Mouse (Mus musculus): ENCODE measurements at regions not wholly inside any gene's neighbourhood (a gene's known extent, or its start where the extent isn't known, plus 50 kb on each side); places are given as distances from the start of the nearest gene placed in this dataset.
"Not testable (repeated sequence)": the region's sequence is repeated elsewhere in the genome, so short reads cannot be mapped to it uniquely, and the experiment has no call there.

DNA sequence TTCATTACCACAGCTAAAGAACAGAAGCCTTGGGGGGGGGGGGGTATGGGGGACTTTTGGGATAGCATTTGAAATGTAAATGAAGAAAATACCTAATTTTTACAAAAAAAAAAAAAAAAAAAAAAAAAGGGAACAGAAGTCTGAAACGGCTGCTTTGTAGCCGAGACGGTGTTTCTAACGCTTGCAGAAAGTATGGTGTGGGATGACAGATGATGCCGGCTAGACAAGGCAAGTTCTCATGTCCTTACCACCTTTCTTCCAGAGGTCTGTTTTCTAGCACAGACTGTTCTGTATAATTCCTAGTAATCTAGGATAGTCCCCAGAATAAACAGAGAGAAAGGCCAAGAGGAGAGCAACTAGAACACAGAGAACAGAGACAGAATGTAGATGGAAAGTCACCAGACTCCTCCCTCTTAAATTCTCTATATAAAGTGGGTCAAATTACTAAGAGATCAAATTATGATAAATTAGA is 67.2 kb upstream of the Chd2 start:
- DNase-seq (ENCODE audit: low spot score) = no peak

- no peak for DNase-seq (ENCODE audit: low spot score)
Observed at GRCm38 (mm10) chr7:73608070-73608803, 66.6 kb upstream of the Chd2 start.

DNA sequence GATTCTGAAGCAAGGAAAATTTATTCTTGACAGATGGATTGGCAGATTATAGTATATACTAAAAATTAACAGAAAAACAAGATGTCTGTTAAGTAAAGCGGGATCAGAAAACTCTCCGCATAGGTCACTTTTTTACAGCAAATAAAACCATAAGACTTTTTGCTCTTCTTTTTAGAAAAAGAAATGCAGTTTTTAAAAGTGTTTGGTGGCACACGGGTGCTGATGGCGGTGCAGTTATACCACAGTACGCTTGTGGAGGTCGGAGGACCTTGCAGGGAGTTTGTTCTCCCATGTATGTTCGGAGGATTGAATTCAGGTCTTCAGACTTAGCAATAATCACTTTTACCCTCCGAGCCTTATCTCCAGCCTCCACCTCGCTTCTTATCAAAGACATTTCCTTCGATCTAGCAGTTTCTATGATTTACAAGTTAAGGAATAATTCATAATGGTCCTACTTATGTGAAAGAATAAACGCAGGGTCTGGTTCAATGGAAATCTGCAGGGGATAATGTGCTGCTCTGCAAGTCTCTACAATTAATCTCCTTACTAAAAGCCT is 65.9 kb upstream of the Chd2 start:
- DNase-seq (ENCODE audit: low spot score) = no peak

DNA sequence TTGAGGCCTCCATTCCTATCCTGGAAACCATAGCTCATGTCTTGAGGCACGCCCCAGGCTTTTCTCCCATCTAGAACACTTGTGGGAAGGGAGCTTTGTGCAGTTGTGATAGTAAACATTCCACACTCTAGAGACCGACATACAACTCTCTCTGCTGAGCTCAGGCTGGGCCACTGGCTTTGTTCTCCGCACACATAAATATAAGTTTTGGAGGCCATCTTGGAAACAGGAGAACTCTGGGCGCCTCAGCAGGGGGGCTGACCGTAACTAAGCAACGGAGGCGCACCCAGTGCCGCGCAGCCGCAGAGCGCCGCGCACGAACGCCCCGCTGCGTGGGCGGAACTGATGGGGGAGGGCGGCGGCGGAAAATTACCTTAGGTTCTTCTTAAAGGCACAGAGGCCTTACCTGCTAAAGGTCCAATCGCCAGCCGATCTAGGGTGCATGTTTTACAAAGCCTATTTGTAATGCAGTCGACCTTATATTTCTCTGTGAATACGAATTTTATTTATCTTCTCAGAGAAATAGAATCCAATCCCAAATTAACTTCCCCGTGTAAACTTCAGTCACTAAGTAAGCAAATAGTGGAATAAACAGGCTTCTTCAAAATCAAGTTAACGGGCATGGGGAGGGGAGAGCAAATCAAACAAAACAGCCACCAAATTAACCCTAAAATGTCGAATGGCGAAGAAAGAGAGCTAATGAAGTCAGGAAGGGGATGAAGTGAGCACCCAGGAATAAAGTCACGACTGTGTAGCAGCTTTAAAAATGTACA is 65.2 kb upstream of the Chd2 start:
- DNase-seq (ENCODE audit: low spot score) = peak; percentile 94

DNA sequence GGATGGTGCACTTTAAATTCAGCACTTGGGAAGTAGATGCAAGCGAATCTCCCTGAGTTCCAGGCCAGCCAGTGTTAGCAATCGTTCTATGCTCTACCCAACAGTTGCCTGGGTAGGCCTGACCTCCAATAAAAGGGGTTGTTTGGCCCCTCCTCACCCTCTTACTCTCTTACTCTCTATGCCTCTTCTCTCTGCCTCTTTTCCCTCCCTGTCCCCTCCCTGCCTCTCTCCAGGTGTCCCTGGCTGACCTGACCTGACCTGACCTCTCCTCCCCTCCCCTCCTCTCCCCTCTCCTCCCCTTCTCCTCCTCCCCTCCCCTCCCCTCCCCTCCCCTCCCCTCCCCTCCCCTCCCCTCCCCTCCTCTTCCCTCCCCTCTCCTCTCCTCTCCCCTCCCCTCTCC is 63.0 kb upstream of the Chd2 start:
- no peak for DNase-seq (ENCODE audit: low spot score)

- DNase-seq (ENCODE audit: low spot score) = no peak
Observed at GRCm38 (mm10) chr7:73602815-73603551, 61.4 kb upstream of the Chd2 start.

DNA sequence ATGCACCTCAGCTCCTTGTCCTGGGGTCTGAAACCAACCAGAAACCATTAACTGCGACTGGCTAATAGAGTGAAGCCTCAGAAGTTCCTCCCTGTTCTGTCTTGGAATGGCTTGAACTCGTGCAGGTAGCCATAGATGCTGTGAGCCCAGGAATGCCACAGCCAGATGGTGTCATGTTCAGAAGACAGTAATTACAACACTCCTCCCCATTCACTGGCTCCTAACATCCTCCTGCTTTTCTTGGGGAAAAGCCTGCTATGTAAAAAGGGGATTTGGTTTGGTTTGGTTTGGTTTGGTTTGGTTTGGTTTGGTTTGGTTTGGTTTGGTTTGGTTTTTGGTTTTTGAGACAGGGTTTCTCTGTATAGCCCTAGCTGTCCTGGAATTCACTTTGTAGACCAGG is 59.7 kb upstream of the Chd2 start:
- DNase-seq (ENCODE audit: low spot score) = no peak

DNA sequence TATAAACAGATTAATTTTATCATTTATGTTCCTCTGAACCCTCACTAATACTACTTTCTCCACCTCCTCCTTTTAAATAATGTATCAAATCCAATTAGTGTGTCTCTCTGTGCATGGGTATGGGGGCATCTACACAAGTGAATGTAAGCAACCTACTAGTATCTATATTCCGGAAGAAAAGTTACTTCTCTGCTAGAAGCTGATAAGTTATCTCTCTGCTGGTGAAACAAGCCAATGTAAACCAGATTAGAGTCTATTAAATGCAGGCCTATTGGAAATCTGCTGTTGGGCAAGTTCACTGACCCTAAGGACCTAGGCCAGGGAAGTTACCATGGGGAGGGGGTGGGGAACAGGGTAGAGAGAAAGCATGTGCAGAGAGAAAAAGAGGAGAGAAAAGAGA is 59.1 kb upstream of the Chd2 start:
- DNase-seq (ENCODE audit: low spot score) = no peak

GRCm38 (mm10) chr7:73600003-73600385 is 58.4 kb upstream of the Chd2 start:
- not testable (repeated sequence) for DNase-seq (ENCODE audit: low spot score)

- DNase-seq (ENCODE audit: low spot score) = no peak
Observed at GRCm38 (mm10) chr7:73599354-73600002, 57.8 kb upstream of the Chd2 start.

- DNase-seq (ENCODE audit: low spot score) = no peak
Observed at GRCm38 (mm10) chr7:73597968-73598367, 56.3 kb upstream of the Chd2 start.

DNA sequence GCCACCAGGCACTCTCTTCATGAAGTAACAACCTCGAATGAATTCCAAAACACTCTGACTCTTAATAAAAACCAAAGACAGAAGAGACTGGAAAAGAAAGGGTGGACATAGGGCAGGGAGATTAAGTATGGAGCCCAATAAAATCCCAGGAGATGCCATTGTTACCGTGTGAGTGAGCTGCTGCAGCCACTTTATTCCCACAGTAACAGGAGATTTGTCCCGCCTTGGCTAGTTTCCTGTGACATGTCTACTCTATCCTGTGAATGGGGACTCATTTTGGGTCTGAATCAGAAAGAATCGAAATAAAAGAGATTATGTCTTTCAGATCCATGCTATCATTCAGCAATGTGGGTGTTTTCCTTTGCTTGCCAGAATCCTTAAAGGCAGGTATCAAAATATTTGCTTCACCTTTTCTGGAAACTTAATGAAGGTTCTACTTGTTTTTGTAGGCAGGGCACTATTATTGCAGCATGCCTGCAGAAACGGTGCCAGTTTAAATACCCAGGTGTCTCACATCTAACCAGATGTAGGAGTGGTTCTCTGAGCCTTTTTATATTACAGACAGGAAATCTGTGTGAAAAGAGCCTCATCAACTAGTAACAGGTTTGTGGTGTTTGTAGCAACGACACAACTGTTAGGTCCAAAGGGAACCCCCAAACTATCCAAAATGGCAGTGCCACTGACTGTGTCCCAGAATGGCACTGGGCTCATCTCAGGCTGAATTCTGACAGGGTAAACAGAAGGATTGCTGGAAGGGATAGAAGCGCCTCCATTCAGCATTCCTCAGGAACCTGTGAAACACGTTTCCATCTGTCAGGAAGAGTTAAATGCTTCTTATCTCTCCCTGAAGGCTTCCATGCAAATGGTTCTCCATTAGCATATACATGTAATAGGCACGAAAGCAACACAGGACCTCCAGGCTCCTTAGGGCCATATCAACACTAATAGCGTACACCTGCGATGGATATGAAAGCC is 55.5 kb upstream of the Chd2 start:
- DNase-seq (ENCODE audit: low spot score) = no peak

DNA sequence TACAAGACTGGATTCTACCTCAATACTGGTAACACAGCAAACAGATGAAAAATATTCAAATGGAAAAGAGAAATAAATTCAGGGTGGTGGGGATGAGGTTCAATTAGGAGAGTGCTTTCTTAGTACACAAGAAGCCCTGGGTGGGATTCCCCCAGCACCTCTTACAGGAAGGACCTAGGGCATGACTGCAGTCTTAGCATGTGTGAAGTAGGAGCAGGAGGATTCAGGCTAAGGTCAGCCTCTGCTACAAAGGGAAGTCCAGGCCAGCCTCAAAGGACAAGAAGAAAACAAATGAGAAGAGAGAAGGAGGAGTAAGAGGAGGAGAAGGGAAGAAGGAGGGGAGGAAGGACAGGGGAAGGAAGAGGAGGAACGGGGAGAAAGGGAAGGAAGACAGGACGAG is 54.8 kb upstream of the Chd2 start:
- DNase-seq (ENCODE audit: low spot score) = no peak

DNA sequence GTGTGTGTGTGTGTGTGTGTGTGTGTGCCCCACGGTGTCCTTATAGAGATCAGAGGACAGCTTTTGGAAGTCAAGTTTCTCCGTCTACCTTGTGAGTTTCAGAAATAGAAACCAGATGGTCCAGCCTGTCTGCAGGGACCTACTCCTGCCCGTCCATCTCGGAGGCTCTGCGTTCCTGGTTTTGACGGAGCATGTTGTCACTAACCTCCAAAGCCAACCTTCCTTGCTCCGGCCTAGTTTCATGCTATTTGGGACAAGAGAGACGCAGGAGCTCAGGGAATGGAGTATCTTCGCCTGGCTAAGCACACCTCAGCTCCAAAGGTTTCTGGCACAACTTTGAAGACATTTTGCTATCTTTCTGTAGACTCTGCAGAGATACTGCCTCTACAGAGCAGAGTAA is 54.2 kb upstream of the Chd2 start:
- DNase-seq (ENCODE audit: low spot score) = no peak

DNA sequence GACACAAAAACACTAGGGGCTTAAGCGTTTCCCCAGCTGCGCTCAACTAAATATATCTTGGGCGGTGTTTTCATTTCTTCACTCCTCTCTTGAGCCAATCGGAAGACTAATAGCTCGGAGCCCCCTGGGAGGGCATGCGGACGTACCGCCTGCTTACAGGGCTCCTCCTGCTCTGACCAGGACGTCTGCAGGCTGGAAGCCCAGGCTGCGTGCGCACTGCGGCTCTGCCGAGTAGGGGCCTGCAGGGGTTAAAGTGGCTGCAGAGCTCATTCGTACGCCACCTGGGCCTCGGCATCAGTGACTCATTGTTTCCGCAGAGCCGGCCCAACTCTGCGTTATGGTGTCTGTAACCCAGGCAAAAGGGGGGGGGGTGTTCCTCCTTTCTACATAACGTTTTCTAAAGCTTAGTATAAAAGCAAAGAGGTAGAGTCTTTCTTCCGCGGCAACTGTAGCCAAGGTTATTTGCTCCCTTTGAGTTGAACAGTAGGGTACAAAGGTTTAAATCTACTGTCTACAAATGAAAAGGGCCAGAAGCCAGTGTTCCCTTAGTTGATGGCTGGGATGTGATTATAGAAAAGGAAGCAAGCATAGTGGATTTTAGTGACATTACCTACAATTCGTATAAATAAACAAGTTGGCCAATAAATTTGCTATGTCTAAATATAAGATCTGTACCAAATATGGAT is 53.7 kb upstream of the Chd2 start:
- peak; percentile 86 for DNase-seq (ENCODE audit: low spot score)

DNA sequence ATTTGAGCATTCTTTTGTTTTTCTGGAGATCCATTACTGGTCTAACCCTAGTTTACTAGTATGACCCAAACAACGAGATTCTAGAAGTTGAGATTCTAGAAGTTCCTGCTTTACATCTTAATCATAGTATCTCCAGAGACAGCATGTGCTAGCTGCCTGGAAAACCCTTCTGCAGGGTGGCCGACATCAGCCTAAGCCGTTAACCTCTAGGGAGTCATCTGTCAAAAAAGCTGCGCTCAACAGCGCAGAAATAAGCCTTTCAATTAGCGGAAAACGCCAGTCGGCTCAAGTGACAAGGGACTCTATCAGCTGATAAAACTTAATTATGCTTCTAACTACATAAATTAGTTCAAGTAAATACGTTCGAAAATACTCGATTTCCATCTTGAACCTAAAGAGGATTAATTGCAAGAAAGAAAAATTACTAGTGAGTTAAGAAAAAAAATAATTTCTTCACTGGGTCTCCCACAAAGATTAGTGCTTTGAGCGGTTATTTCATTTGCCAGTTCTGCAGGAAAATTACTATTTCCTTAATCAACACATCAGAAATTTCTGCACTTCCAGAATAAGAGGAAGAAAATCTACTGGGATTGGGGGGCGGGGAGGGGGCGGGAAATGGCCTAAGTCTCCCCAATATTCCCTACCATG is 53.0 kb upstream of the Chd2 start:
- no peak for DNase-seq (ENCODE audit: low spot score)

DNA sequence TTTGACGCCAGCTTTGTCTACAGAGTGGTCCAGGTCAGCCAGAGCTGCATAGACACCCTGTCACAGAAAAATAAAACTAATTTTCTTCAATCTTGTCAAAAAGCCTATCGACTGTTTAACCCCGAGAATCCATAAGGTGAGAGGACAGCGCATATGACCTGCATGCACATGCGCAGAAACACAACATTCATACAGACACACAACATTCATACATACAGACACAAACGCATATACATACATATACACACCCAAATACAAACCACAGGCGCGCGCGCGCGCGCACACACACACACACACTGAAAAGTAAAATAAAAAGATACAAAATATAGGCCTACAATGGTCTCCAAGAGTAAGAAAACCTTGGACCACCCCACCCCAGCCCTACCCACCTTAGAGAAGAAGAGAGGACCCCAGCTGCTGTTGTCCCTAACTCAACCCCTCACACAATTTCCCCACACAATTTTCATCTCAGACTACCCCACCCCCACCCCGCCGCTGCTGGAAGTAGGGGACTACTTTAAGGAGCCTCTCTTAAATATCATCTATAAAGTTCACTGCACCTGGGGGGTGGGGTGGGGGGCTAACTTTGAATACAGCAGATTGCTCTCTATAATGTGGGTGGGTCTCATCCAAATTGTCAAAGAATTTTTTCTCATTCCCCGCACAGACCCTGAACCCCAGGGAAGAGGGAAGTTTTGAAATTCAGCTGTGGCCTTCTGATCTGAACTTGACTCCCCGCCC is 52.2 kb upstream of the Chd2 start:
- DNase-seq (ENCODE audit: low spot score) = no peak

DNA sequence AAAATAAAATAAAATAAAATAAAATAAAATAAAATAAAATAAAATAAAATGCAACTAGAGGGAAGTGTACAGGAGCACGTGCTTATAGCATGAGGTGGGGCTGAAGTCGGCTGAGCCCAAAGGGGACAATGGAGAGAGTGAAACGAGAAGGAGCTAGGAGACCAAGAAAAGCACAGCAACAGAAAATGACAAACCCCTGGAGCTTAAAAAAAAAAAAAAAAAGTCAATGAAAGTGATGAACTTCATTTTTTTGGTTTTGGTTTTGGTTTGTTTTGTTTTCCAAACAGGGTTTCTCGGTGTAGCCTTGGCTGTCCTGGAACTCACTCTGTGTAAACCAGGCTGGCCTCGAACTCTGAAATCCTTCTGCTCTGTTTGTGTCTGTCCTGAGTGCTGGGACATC is 51.2 kb upstream of the Chd2 start:
- DNase-seq (ENCODE audit: low spot score) = no peak

Data from layer of hippocampus, adult 11-12 months (tissue).